Mouse (Mus musculus): Measurements from ENCODE around the gene Trim41. TPM values are rescaled to one million over a fixed set of nuclear protein-coding genes. Genes with fewer than 3 reads are reported as not detected.

Gene Trim41
- polyA plus RNA-seq, 1 experiment from 2014 or later: 3.6 TPM

DNA sequence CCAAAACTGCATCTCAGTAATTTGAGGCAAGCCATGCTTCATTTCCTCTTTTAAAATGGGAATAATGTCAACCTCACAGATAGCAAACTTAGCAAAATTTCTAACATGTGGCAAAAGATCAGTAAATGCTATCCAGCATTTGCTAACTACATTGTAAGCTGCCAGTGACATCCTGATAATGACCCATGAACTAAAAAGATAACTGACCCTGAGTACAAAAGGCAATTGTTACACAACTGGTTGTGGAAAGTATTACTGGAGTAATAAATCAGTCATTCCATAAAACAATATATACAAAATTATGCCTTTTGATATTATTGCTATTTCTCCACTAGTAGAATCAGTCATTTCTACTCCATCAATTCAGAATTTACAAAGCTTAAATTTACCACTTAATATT lies 3.4 kb downstream of the Trim41 start:
- no peak overlapping the region for H3K4me3 ChIP-seq (ENCODE audit: low read depth, low read length)
- peaks cover 9% of the 10 kb centered on the region for H3K36me3 ChIP-seq (ENCODE audit: control insufficient read depth, insufficient read depth, low read length)
- H3K27ac ChIP-seq (ENCODE audit: low read depth, low read length): no peak overlapping the region
- H3K4me1 ChIP-seq (ENCODE audit: control insufficient read depth, insufficient read depth, low read length): peaks cover 7% of the 10 kb centered on the region; the same call in 1 of the 2 replicates
- no peak overlapping the region for H3K9ac ChIP-seq (ENCODE audit: low read length)
- H3K9me3 ChIP-seq (ENCODE audit: control insufficient read depth, low read length): no peaks in the 10 kb centered on the region
- no peak for ATAC-seq (ENCODE audit: insufficient read depth, low FRiP score, low TSS enrichment)
- H3K27me3 ChIP-seq (ENCODE audit: control insufficient read depth, insufficient read depth, low read length): no peaks in the 10 kb centered on the region
- H3K4me2 ChIP-seq (ENCODE audit: low read depth): no peak overlapping the region
- DNase-seq (ENCODE audit: low spot score): no peak

- Histone ChIP-seq H3K9ac (ENCODE audit: low read length) (no peak overlapping the region), H3K4me2 (ENCODE audit: low read depth) (no peak overlapping the region), H3K27ac (ENCODE audit: low read depth, low read length) (no peak overlapping the region), H3K4me1 (ENCODE audit: control insufficient read depth, insufficient read depth, low read length) (peaks cover 4% of the 10 kb centered on the region; the same call in 1 of the 2 replicates), H3K9me3 (ENCODE audit: control insufficient read depth, low read length) (no peaks in the 10 kb centered on the region), H3K4me3 (ENCODE audit: low read depth, low read length) (no peak overlapping the region), H3K36me3 (ENCODE audit: control insufficient read depth, insufficient read depth, low read length) (peaks cover 20% of the 10 kb centered on the region), H3K27me3 (ENCODE audit: control insufficient read depth, insufficient read depth, low read length) (no peaks in the 10 kb centered on the region)
- 92% methylated on average over 2 of the region's 2 CpGs for WGBS
- DNase-seq (ENCODE audit: low spot score) (no peak), ATAC-seq (ENCODE audit: insufficient read depth, low FRiP score, low TSS enrichment) (no peak)
Observed at GRCm38 (mm10) chr11:48810142-48810541, 7.0 kb downstream of the Trim41 start.

- Histone ChIP-seq H3K36me3 (ENCODE audit: control insufficient read depth, insufficient read depth, low read length) (peaks cover 22% of the 10 kb centered on the region), H3K27ac (ENCODE audit: low read depth, low read length) (no peak overlapping the region), H3K4me3 (ENCODE audit: low read depth, low read length) (no peak overlapping the region), H3K4me1 (ENCODE audit: control insufficient read depth, insufficient read depth, low read length) (no peaks in the 10 kb centered on the region; the same call in 1 of the 2 replicates), H3K9ac (ENCODE audit: low read length) (no peak overlapping the region), H3K4me2 (ENCODE audit: low read depth) (no peak overlapping the region), H3K27me3 (ENCODE audit: control insufficient read depth, insufficient read depth, low read length) (no peaks in the 10 kb centered on the region), H3K9me3 (ENCODE audit: control insufficient read depth, low read length) (no peaks in the 10 kb centered on the region)
- no peak for DNase-seq (ENCODE audit: low spot score)
- WGBS: 78% methylated on average over 4 of the region's 4 CpGs
- no peak for ATAC-seq (ENCODE audit: insufficient read depth, low FRiP score, low TSS enrichment)
Observed at GRCm38 (mm10) chr11:48809434-48809830, 7.7 kb downstream of the Trim41 start.

- ATAC-seq (ENCODE audit: insufficient read depth, low FRiP score, low TSS enrichment): no peak
- Histone ChIP-seq H3K4me2 (ENCODE audit: low read depth) (no peak overlapping the region), H3K4me3 (ENCODE audit: low read depth, low read length) (no peak overlapping the region), H3K36me3 (ENCODE audit: control insufficient read depth, insufficient read depth, low read length) (peaks cover 27% of the 10 kb centered on the region), H3K27me3 (ENCODE audit: control insufficient read depth, insufficient read depth, low read length) (no peaks in the 10 kb centered on the region), H3K9ac (ENCODE audit: low read length) (no peak overlapping the region), H3K27ac (ENCODE audit: low read depth, low read length) (no peak overlapping the region), H3K4me1 (ENCODE audit: control insufficient read depth, insufficient read depth, low read length) (no peaks in the 10 kb centered on the region), H3K9me3 (ENCODE audit: control insufficient read depth, low read length) (no peaks in the 10 kb centered on the region)
- no peak for DNase-seq (ENCODE audit: low spot score)
- 74% methylated on average over 16 of the region's 16 CpGs for WGBS
Observed at GRCm38 (mm10) chr11:48808737-48809433, 8.3 kb downstream of the Trim41 start.

DNA sequence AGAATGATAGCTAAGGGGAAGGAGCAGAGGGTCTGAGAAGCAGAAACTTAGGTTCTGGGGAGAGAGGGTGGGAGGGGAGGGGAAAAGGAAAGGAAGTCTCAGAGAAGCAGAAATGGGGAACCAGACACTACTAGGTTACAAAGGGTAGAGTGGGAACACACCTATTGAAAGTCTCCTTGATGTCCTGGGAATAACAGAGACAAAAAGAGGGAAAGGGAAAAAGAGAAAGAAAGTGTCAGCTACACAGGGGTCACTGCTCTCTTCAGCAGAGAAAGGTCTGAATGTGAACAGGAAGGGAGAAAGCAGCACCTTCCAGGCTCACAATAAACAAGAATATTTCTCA lies 8.9 kb downstream of the Trim41 start:
- DNase-seq (ENCODE audit: low spot score) (no peak), ATAC-seq (ENCODE audit: insufficient read depth, low FRiP score, low TSS enrichment) (no peak)
- H3K27ac ChIP-seq (ENCODE audit: low read depth, low read length): no peak overlapping the region
- H3K36me3 ChIP-seq (ENCODE audit: control insufficient read depth, insufficient read depth, low read length): peaks cover 27% of the 10 kb centered on the region
- no peak overlapping the region for H3K4me3 ChIP-seq (ENCODE audit: low read depth, low read length)
- no peaks in the 10 kb centered on the region for H3K4me1 ChIP-seq (ENCODE audit: control insufficient read depth, insufficient read depth, low read length)
- no peak overlapping the region for H3K4me2 ChIP-seq (ENCODE audit: low read depth)
- no peaks in the 10 kb centered on the region for H3K9me3 ChIP-seq (ENCODE audit: control insufficient read depth, low read length)
- no peaks in the 10 kb centered on the region for H3K27me3 ChIP-seq (ENCODE audit: control insufficient read depth, insufficient read depth, low read length)
- no peak overlapping the region for H3K9ac ChIP-seq (ENCODE audit: low read length)

DNA sequence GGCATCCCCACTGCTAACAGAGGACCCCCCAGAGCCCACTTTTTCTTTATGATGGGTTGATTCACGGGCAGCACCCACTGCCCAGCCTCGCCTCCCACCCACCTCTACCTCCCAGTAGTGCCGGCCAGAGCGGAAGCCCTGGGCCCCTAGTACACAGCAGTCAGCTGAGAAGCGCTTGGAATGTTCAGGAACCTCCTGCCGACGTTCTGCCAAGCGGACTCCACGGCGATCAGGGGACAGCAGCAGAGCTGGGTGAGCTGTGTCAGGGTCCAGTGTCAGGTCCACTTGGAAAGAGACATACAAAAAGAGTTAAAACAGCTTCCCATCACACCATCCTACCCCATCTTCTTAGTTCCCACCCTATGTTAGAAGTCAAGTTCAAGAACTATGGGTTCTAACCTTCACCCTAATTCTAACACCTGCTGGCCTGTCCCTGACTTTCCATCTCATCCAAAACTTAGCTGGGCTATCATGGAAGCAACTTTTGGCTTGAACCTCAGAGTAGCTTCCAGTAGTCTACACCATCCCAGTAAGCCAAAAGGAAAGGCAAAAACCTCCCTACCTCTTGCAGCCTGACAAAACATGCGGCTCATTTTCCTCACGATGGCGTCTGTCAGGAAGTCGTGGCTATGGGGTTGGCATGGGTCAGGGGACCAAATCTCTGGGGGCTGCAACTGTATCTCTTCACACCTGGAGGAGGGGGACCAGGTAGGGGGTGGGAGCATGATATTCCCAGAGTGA lies 9.4 kb downstream of the Trim41 start:
- no peaks in the 10 kb centered on the region for H3K27me3 ChIP-seq (ENCODE audit: control insufficient read depth, insufficient read depth, low read length)
- H3K4me3 ChIP-seq (ENCODE audit: low read depth, low read length): no peak overlapping the region
- H3K9ac ChIP-seq (ENCODE audit: low read length): no peak overlapping the region
- peaks cover 31% of the 10 kb centered on the region for H3K36me3 ChIP-seq (ENCODE audit: control insufficient read depth, insufficient read depth, low read length)
- no peaks in the 10 kb centered on the region for H3K9me3 ChIP-seq (ENCODE audit: control insufficient read depth, low read length)
- no peak for ATAC-seq (ENCODE audit: insufficient read depth, low FRiP score, low TSS enrichment)
- no peak overlapping the region for H3K4me2 ChIP-seq (ENCODE audit: low read depth)
- no peaks in the 10 kb centered on the region for H3K4me1 ChIP-seq (ENCODE audit: control insufficient read depth, insufficient read depth, low read length)
- no peak for DNase-seq (ENCODE audit: low spot score)
- H3K27ac ChIP-seq (ENCODE audit: low read depth, low read length): no peak overlapping the region
- 69% methylated on average over 14 of the region's 14 CpGs for WGBS

DNA sequence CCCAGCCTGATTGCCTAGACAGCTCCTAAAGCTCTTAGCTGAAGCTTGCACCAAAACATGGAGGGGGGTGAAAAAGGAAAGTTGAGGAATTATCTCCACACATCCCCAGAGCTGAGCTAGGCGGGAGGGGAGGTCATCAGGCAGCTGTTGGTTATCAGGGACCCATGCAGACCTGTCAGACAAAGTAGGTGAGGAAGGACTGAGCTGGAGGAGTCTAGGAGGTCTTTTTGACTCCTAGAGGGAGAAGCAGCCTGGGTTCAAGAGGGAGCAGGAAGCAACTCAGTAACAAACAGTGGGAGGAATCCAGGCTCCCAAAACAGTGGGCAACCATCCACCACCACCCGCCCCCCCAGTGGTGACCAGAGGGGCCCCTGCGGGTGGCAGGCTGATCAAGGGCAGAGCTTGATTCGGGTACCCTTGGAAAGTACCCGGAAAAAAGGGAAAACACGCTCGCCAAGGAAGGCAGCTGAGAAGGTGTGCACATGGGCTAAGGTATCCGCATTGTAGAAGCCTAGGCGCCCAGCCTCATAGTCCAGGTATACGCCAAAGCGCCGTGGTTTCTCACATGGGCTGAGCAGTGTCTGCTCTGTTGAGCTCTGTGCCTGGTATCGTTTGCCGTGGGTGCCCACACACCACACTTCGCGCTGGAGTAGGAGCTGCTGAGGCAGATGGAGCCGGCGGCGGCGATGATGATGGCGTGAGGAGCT lies 10.1 kb downstream of the Trim41 start:
- Histone ChIP-seq H3K27me3 (ENCODE audit: control insufficient read depth, insufficient read depth, low read length) (no peaks in the 10 kb centered on the region), H3K27ac (ENCODE audit: low read depth, low read length) (no peak overlapping the region), H3K4me1 (ENCODE audit: control insufficient read depth, insufficient read depth, low read length) (peaks cover 6% of the 10 kb centered on the region), H3K36me3 (ENCODE audit: control insufficient read depth, insufficient read depth, low read length) (peaks cover 35% of the 10 kb centered on the region), H3K4me3 (ENCODE audit: low read depth, low read length) (no peak overlapping the region), H3K9me3 (ENCODE audit: control insufficient read depth, low read length) (no peaks in the 10 kb centered on the region), H3K9ac (ENCODE audit: low read length) (no peak overlapping the region), H3K4me2 (ENCODE audit: low read depth) (no peak overlapping the region)
- ATAC-seq (ENCODE audit: insufficient read depth, low FRiP score, low TSS enrichment): no peak
- DNase-seq (ENCODE audit: low spot score): peak; percentile 17
- WGBS: 64% methylated on average over 21 of the region's 21 CpGs

- peaks cover 35% of the 10 kb centered on the region for H3K36me3 ChIP-seq (ENCODE audit: control insufficient read depth, insufficient read depth, low read length)
- ATAC-seq (ENCODE audit: insufficient read depth, low FRiP score, low TSS enrichment): no peak
- H3K27me3 ChIP-seq (ENCODE audit: control insufficient read depth, insufficient read depth, low read length): no peaks in the 10 kb centered on the region
- H3K9me3 ChIP-seq (ENCODE audit: control insufficient read depth, low read length): no peaks in the 10 kb centered on the region
- H3K4me3 ChIP-seq (ENCODE audit: low read depth, low read length): no peak overlapping the region
- H3K4me1 ChIP-seq (ENCODE audit: control insufficient read depth, insufficient read depth, low read length): peaks cover 15% of the 10 kb centered on the region
- 92% methylated on average over 2 of the region's 2 CpGs for WGBS
- H3K27ac ChIP-seq (ENCODE audit: low read depth, low read length): no peak overlapping the region
- no peak overlapping the region for H3K9ac ChIP-seq (ENCODE audit: low read length)
- no peak overlapping the region for H3K4me2 ChIP-seq (ENCODE audit: low read depth)
- no peak for DNase-seq (ENCODE audit: low spot score)
Observed at GRCm38 (mm10) chr11:48804922-48805321, 12.2 kb downstream of the Trim41 start.
